Mouse (Mus musculus): ENCODE results near the gene Trmt10c.
"Not testable (repeated sequence)": the region's sequence is repeated elsewhere in the genome, so short reads cannot be mapped to it uniquely, and the experiment has no call there.

Trmt10c gene

GRCm38 (mm10) chr16:56048038-56048437 lies 10.4 kb upstream of the Trmt10c start, which contains the start of gene Senp7:
Gene Senp7, plus strand, starts transcription at chr16:56048338.
- DNase-seq (ENCODE audit: extremely low read depth, low read depth, low spot score), result not testable (repeated sequence)

GRCm38 (mm10) chr16:56038090-56038489 lies 471 bp upstream of the Trmt10c start:
- DNase-seq (ENCODE audit: extremely low read depth, low read depth, low spot score), result no peak

GRCm38 (mm10) chr16:56036501-56036900 lies 1.1 kb downstream of the Trmt10c start:
- DNase-seq (ENCODE audit: extremely low read depth, low read depth, low spot score), result no peak

- no peak for DNase-seq (ENCODE audit: extremely low read depth, low read depth, low spot score)
Measured at GRCm38 (mm10) chr16:56034566-56034965, 3.1 kb downstream of the Trmt10c start.

GRCm38 (mm10) chr16:56029661-56030082 lies 7.9 kb downstream of the Trmt10c start, which contains the start of gene Pcnp:
Gene Pcnp, minus strand, starts transcription at chr16:56029739.
- peak; percentile 58 for DNase-seq (ENCODE audit: extremely low read depth, low read depth, low spot score)

GRCm38 (mm10) chr16:56028722-56029551 lies 8.7 kb downstream of the Trmt10c start:
- DNase-seq (ENCODE audit: extremely low read depth, low read depth, low spot score), result no peak

GRCm38 (mm10) chr16:56027854-56028629 lies 9.6 kb downstream of the Trmt10c start:
- no peak for DNase-seq (ENCODE audit: extremely low read depth, low read depth, low spot score)

- no peak for DNase-seq (ENCODE audit: extremely low read depth, low read depth, low spot score)
Measured at GRCm38 (mm10) chr16:56019660-56020059, 18.0 kb downstream of the Trmt10c start.

- no peak for DNase-seq (ENCODE audit: extremely low read depth, low read depth, low spot score)
Measured at GRCm38 (mm10) chr16:56014076-56014475, 23.5 kb downstream of the Trmt10c start.

GRCm38 (mm10) chr16:56012789-56013743 lies 24.6 kb downstream of the Trmt10c start:
- no peak for DNase-seq (ENCODE audit: extremely low read depth, low read depth, low spot score)

- no peak for DNase-seq (ENCODE audit: extremely low read depth, low read depth, low spot score)
Measured at GRCm38 (mm10) chr16:56008862-56009261, 28.8 kb downstream of the Trmt10c start.

- no peak for DNase-seq (ENCODE audit: extremely low read depth, low read depth, low spot score)
Measured at GRCm38 (mm10) chr16:56006798-56007197, 30.8 kb downstream of the Trmt10c start.

- no peak for DNase-seq (ENCODE audit: extremely low read depth, low read depth, low spot score)
Measured at GRCm38 (mm10) chr16:55994235-55994634, 43.4 kb downstream of the Trmt10c start.

- DNase-seq (ENCODE audit: extremely low read depth, low read depth, low spot score), result no peak
Measured at GRCm38 (mm10) chr16:55990311-55990710, 47.3 kb downstream of the Trmt10c start.

GRCm38 (mm10) chr16:55986001-55986400 lies 51.6 kb downstream of the Trmt10c start:
- no peak for DNase-seq (ENCODE audit: extremely low read depth, low read depth, low spot score)

Data from fat pad, adult 2 months (tissue).